Mouse (Mus musculus): ENCODE results near the gene Crybb3.

The Crybb3 gene

DNA sequence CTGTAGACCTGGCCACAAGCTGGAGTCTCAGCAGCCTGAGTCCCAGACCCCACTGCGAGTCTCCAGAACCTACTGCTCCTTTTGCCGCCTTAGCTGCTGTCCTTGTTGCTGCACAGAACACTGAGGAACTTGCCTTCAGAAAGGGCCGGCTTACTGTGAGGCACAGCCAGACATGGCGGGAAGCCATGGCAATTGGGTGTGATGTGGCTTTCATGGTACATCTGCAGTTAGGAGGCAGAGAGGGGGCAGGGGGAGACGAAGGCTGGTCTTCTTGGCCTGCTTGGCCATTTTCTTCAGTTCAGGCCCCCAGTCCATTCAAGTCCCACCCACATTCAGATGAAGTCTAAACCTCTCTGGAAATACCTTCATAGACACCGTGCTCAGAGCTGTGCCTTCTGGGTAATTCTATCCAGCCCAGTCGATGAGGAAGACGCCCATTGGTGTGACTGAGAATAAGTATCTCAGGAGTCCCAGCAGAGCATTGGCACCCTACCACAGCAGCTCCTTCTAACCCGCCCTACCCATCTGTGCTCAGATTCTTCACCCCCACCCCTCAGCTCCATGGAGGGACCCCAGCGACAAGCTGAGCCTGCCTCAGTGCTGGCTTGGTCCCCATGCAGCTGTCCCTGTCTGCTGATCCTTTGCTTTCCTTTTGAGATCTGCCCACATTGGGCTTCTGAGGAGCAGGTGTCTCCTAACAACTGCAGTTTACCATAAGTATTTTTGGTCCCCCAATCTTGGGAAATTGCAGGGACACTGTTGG lies 35.7 kb downstream of the Crybb3 start:
- no peak for DNase-seq (ENCODE audit: low read depth, low spot score)

GRCm38 (mm10) chr5:113043531-113043930 lies 37.9 kb downstream of the Crybb3 start:
- DNase-seq (ENCODE audit: low read depth, low spot score): no peak

- peak; percentile 74 for DNase-seq (ENCODE audit: low read depth, low spot score)
Observed at GRCm38 (mm10) chr5:113041567-113042071, 39.8 kb downstream of the Crybb3 start.

DNA sequence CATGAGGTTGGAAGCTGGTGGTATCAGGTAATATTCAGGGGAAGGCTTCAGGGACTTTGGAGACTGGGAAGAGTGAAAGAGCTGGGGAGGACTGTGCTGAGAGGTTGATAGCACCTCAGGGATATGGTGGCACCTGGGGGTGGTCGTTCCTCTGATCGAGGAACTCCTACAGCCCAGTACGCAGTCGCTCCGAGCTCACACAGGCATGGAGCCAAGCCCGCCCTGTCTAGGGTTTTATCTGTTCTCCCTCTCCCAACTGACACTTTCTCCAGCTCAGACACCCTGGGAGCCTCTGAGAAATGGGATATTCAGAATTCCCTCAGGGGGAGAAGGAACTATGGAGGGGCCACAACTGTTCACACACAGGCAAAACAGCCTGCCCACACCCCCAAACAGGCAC lies 40.6 kb downstream of the Crybb3 start:
- DNase-seq (ENCODE audit: low read depth, low spot score): no peak

GRCm38 (mm10) chr5:113038601-113039000 lies 42.8 kb downstream of the Crybb3 start:
- no peak for DNase-seq (ENCODE audit: low read depth, low spot score)

DNA sequence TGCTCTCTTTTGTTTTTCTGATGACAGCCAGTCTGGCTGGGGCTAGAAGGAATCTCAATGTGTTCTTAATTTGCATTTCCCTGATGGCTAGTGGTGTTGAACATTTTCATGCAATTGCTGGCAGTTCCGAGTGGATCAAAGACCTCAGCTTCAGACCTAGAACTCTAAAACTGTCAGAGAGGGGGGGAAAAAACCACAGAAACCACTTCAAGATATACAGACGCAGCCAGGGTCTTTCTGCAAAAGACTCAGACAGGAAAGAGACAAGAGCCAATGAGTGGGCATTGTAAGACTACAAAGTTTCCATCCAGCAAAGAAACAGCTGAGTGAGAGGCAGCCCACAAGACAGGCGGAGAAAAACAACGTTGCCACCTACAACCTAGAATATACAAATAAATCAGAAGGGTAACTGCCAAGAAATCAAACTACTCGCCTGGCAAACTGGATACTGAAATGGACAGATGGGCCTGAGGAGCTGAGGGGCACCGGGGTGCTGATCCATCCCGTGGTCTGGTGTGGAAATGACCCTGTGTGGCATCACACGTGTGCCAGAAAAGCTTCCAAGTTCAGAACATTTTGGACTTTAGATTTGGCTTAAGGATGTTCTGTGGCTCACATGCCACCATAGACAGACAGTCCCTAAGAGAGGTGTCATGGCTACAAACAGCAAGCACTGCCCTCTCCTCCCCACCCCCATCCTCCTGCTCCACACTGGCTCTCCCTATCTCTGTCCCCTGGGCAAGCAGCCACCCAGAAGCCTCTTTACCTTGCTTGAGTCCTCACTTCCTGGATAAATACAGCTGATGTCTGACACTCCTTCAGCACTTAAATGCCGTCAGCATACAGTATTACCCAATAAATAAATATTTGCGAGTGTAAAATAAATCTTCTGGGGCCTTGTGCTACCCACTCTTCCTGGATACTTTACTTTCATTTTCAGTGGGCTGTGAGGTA lies 46.0 kb downstream of the Crybb3 start:
- DNase-seq (ENCODE audit: low read depth, low spot score): no peak

GRCm38 (mm10) chr5:113031201-113031754 lies 50.1 kb downstream of the Crybb3 start:
- DNase-seq (ENCODE audit: low read depth, low spot score): no peak

DNA sequence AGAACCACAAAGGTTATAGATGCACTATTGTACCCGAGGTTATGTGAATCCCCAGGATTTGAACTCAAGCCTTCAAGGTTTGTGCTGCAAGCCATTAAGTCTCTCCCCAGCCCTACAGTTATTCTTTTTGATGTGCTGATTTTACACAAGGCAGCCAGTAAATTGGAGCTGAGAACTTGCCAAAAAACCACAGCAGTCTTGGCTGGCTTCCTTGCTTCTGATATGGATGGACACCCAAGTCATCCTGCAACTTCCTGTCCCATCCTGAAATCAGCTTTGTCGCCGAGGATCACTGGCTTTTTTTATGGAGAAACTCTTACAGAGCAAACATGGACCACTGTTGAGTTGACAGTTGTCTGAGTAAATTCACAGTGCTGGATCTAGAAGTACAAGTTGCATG lies 51.3 kb downstream of the Crybb3 start:
- no peak for DNase-seq (ENCODE audit: low read depth, low spot score)

DNA sequence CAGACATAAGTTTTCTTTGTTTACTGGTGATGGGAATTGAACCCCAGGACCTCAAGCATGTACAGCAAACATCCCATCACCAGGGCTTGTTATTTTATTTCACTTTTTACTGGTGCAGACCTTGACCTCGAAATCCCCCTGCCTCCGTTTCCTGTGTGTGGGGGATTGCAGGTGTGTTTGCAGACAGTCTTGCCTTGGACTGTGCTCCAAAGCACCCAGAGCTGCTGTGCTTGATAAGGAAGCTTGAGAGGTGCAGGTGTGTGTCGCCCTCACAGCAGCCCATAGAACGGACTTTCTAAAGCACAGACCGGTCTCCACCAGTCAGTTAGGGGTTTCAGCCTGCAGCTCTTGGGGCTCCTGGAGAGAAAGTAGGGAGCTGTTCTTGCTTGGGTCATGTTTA lies 54.7 kb downstream of the Crybb3 start:
- no peak for DNase-seq (ENCODE audit: low read depth, low spot score)
